Mouse (Mus musculus) liver (tissue): Measurements from ENCODE around the gene Tfe3.
"Not testable (repeated sequence)": the region's sequence is repeated elsewhere in the genome, so short reads cannot be mapped to it uniquely, and the experiment has no call there.

ENCODE experiments used
- DNase-seq: peaks from one replicate; pipeline ENCODE4 v3.0.0-alpha.2; 2020; ENCODE audit warnings: mixed read lengths

The Tfe3 gene

DNA sequence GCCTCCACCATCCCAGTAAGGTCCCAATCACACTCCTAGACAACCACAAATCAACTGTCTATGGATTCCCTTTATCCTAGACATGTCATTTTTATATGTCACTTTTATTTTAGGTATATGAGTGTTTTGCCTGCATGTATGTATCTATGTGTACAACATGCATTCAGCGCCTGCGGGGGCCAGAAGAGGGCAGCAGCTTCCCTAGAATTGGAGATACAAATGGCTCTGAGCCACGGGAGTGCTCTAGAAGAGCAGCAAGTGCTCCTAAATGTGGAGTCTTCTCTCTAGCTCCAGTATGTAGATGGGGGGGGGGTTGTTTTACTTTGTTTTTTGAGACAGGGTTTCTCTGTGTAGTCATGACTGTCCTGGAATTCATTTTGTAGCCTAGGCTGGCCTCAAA lies 8.7 kb upstream of the Tfe3 start:
- not testable (repeated sequence) for DNase-seq

DNA sequence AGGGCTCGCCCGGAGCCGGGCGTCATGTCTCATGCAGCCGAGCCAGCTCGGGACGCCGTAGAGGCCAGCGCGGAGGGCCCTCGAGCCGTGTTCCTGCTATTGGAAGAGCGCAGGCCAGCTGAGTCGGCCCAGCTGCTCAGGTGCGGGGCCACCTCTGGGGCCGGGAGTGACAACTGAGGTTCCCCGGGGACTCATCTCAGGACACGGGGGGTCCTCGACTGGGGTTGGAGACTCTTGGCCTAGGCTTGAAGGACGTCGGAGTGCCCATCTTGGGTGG lies 499 bp downstream of the Tfe3 start:
- DNase-seq = no peak

DNA sequence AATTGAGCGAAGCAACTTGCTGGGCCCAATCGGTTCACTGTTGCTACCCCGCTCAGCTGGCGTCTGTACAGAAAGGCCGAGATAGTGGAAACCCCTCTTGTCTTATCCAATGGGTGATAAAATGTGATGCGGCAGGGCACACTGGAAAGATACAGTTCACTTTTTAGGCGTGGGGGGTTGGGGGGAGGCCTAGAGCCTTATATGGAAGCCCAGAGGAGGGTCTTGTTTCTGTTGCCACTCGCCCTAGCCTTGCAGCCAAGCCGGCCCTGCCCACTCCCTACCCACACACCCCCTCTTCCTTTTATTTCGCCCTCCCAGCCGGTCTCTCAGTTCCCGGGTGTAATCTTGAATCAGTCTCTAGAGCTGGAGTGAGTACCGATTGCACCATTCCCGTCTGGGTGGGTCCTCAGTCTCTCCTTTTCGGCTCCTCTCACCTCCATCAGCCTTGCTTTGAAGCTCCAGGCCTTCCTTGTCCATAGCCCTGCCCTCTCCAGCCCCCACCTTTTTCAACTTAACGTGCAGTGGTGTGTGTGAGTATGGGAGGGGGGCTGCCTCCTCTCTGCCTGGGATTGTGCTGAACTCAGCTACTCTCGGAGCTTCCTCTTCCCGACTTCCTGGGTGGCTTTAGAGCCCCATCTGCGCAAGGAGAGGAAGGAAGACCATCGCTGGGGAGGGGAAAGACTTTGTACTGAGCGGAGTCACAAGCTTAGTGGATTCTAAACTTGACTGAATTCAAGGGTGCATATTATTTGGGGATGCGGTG lies 1.5 kb downstream of the Tfe3 start:
- peak; percentile 25 for DNase-seq

- no peak for DNase-seq
Measured at GRCm38 (mm10) chrX:7764657-7765280, 2.4 kb downstream of the Tfe3 start.

- DNase-seq = no peak
Measured at GRCm38 (mm10) chrX:7765281-7765670, 2.9 kb downstream of the Tfe3 start.

- peak; percentile 77 for DNase-seq
Measured at GRCm38 (mm10) chrX:7765764-7766163, 3.4 kb downstream of the Tfe3 start.

DNA sequence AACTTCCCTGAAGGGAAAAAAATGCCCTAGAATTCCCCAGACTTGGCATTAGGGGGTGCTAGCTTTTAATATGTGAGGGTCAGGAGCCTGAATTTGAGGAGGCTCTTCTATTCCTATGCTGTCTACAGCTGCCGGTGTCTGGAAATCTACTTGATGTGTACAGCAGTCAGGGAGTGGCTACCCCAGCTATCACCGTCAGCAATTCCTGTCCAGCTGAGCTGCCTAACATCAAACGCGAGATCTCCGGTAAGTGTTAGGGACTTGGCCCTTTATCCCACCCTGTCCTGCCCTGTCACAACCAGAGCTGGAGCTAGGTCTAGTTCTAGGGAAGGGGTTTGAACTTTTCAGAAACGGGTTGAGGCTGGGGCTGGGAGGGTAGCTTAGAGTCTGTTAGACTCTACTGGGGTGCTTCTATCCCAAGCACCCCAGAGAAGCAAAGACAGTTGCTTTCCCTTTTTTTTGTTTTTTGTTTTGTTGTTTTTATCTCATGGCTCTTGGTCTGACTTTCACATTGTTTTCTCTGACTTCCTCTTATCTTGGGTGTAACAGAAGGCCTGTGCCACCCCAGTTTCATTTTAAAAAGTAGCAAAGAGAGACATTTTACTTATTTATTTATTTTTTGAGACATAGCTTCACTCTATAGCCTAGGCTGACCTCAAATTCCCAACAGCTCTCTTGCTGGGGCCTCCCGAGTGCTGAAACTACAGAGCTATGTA lies 7.1 kb downstream of the Tfe3 start:
- DNase-seq = peak; percentile 32

DNA sequence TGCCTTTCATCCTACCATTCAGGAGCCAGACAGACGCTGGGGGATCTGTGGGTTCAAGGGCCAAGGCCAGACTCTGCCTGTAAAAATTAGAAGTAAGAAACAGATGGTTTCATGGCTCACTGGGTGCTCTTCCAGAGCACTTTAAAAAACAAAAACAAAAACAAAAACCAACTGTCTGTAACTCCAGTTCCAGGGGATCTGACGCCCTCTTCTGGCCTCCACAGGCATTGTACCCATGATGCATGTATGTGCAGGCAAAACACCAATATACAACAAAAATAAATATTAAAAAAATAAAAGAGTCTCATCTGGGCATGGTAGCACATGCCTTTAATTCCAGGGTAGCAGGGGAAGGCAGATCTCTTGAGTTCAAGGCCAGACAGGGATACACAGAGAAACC lies 10.4 kb downstream of the Tfe3 start:
- no peak for DNase-seq

- no peak for DNase-seq
Measured at GRCm38 (mm10) chrX:7775501-7776205, 13.3 kb downstream of the Tfe3 start.

- peak; percentile 74 for DNase-seq
Measured at GRCm38 (mm10) chrX:7776329-7777082, 14.1 kb downstream of the Tfe3 start.

GRCm38 (mm10) chrX:7778450-7779244 lies 16.3 kb downstream of the Tfe3 start:
- DNase-seq = peak; percentile 62

DNA sequence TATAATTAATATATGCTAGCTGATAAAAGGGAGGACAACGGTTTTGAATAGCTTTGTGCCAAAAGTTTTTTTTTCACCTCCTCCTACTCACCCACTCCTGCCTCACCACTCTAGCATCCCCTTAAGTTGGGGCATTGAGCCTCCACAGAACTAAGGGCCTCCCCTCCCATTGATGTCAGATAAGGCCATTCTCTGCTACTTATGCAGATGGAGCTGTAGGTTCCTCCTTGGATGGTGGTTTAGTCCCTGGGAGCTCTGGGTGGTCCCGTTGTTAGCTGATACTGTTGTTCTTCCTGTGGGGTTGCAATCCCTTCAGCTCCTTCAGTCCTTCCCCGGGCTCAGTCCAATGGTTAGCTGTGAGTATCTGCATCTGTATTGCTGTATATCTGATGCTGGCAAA lies 16.9 kb downstream of the Tfe3 start:
- peak; percentile 33 for DNase-seq

GRCm38 (mm10) chrX:7782603-7783092 lies 20.3 kb downstream of the Tfe3 start:
- DNase-seq = no peak

- peak; percentile 84 for DNase-seq
Measured at GRCm38 (mm10) chrX:7789542-7790136, 27.3 kb downstream of the Tfe3 start, which contains the start of gene Gripap1. TSS of gene Gripap1 (plus strand) at chrX:7789765.

DNA sequence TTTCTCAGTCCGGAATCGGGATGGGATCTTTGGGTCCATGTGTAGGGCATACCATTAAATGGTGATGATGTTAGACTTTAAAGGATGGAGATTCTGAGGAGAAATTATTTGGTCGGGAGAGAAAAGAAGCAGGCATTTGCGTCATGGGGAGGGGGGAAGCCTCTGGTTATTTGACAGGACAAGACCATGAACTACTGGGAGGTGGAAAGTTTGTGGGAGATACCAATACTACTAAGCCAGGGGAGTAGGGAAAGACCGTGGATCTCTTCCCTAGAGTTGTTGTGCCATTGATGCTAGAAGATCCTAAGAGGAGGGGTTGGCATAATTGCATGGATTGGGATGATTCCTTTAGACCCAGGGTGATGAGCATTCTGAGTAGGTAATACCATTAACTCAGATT lies 27.9 kb downstream of the Tfe3 start:
- DNase-seq = no peak

DNA sequence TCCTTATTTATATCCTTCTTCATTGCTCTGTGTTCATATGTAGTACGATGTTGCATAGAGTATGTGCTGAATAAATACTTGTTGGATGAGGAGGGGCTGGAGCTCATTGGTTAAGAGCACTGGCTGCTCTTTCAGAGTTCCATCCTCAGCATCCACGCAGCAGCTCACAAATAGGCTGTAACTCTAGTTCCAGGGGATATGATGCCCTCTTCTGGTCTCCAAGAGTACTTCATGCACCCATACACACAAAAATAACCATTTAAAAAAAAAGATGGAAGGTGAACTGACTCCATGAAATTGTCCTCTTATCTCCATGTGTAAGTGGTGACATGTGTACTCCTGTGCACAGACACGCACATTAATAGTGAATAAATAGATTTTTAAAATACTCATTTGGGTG lies 31.0 kb downstream of the Tfe3 start:
- DNase-seq = no peak

GRCm38 (mm10) chrX:7795016-7795415 lies 32.7 kb downstream of the Tfe3 start:
- peak; percentile 56 for DNase-seq

GRCm38 (mm10) chrX:7797327-7797726 lies 35.0 kb downstream of the Tfe3 start:
- no peak for DNase-seq

- DNase-seq = not testable (repeated sequence)
Measured at GRCm38 (mm10) chrX:7802157-7802556, 39.8 kb downstream of the Tfe3 start.

- peak; percentile 50 for DNase-seq
Measured at GRCm38 (mm10) chrX:7815016-7815415, 52.7 kb downstream of the Tfe3 start.
